Mouse (Mus musculus) C2C12 (cell line): ENCODE measurements around the gene Eya4.

Experiments
- CTCF ChIP-seq: IDR thresholded peaks from one replicate; pipeline ENCODE4 v1.5.1; 2011; ENCODE audit not compliant: control insufficient read depth, insufficient read depth, insufficient read length
- USF1 ChIP-seq: IDR thresholded peaks from one replicate; pipeline ENCODE4 v1.6.1; 2011; ENCODE audit warnings: low read depth, mild to moderate bottlenecking, control low read depth, moderate library complexity

- TF ChIP-seq USF1 (no peak), CTCF (no peak)
Measured at GRCm38 (mm10) chr10:23062719-23063118, 287.9 kb downstream of the Eya4 start.
